Mouse (Mus musculus): Measurements from ENCODE around the gene Msx2.

- TF ChIP-seq POLR2A (IDR thresholded peaks at IDR 0.05; ENCODE audit: control insufficient read depth, extremely low read depth, insufficient read depth, low read length, poor library complexity) (no peak), CTCF (IDR thresholded peaks at IDR 0.05; ENCODE audit: borderline replicate concordance, control insufficient read depth, extremely low read depth, insufficient read depth, low read length, poor library complexity) (no peak)
Observed at GRCm38 (mm10) chr13:53511366-53511765, 38.5 kb upstream of the Msx2 start.
